Mouse (Mus musculus) thymus, adult 2 months (tissue): ENCODE measurements around the gene Sugp2.

ENCODE experiments used
- CTCF ChIP-seq: fragments of 200-500 bp; IDR thresholded peaks from 2 replicates; pipeline ENCODE4 v1.5.1; 2012; ENCODE audit warnings: mild to moderate bottlenecking, control low read depth, low read length, moderate library complexity, borderline replicate concordance; ENCODE audit not compliant: control insufficient read depth, poor library complexity, insufficient read depth; ENCODE audit errors: extremely low read depth
- POLR2A ChIP-seq: fragments of 200-500 bp; IDR thresholded peaks from 2 replicates; pipeline ENCODE4 v1.6.1; 2012; ENCODE audit warnings: mild to moderate bottlenecking, low read length, control low read depth, moderate library complexity; ENCODE audit not compliant: control insufficient read depth, poor library complexity, insufficient read depth; ENCODE audit errors: extremely low read depth

DNA sequence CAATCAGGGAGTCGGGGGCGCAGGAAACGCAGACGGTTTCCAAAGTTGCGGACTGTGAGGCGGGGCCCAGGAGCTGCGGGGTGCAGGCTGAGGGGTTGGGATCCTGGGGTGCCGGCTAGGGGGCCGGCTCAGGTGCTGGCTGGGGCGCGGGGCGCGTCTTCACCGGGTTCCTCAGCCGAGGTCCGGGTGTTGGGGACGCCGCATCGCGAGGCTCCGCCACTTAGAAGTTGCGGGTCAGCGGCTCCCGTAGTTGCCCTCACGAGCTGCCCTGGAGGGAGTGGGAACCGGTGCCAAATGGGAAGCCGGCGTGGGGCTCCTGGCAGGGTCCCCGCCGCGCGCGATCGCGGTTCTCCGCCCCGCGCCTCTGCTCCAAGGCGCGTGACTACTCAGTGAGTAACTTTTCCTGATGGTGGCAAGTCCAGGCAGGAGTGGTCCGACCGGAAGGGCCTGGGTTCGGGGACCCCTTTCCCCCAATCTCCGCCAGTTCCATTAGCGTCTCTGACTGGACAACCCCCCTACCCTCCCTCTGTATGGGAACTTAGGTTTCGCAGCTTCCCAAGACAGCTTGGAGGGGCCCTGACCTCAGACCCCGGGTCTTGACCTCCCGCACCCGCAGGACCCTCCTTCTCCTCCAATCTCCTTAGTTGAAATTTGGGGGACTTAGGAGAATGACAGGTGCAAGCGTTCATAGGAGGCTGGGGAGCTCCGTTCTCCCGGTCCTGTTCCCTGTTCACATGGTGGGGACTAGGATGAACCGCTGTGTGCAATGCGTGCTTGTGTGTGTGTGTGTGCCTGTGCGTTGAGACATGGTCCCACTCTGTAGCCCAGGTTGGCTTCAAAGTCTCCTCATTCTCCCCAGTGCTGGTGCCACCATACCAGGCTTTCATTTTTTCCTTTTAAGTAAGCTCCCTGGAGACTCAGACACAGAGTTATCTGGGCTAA is 49.4 kb downstream of the Sugp2 start:
- no peak for TF ChIP-seq CTCF
- TF ChIP-seq POLR2A: no peak
